8 mouse cellular contexts compared by ENCODE assay signal in the genomic region with DNA sequence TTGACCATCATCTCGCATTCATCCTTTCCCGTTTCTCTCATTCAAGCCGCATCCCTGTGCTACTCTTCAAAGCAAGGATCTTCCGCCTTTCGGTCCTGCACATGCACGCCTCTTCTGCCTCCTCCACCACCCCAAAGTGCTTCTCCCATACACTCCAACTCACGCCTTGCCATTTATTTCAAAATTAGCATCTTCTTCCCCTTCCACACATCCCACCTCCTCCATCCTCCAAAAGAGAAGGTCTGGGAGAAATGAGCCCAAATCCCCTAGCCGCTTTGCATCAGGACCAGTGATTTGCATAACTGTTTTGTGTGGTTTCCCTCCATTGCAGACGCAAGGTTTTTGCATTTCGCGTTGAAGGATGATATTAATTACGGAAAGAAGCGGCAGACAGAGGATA. TPM values are rescaled to one million over a fixed set of nuclear protein-coding genes. Genes with fewer than 3 reads are reported as not detected.
DNase-seq lines count a peak whose midpoint lies in the region; ATAC-seq and TF ChIP-seq lines count a peak whose summit lies in the region.

No protein-coding gene starts in this region.

- ATAC-seq in intestine, embryonic 15.5 days: no peak
- ATAC-seq in intestine, postnatal 0 days: no peak
- no peak for ATAC-seq in midbrain, postnatal 0 days (ENCODE audit: low FRiP score)
- no peak for ATAC-seq in activated CD4-positive, CD25-positive, alpha-beta regulatory T cell, adult 4 months

- no peak overlapping the region for H3K9ac ChIP-seq in intestine, embryonic 15.5 days
- H3K9ac ChIP-seq in intestine, postnatal 0 days (ENCODE audit: low read depth, low read length): no peak overlapping the region
- H3K9ac ChIP-seq in midbrain, postnatal 0 days (replicated peaks; ENCODE audit: low read length, poor library complexity, severe bottlenecking): peak overlapping the region; percentile 70

- no peak for TF ChIP-seq CTCF in intestine, postnatal 0 days (IDR thresholded peaks at IDR 0.05; ENCODE audit: low read depth)
- no peak for TF ChIP-seq CTCF in midbrain, postnatal 0 days (IDR thresholded peaks at IDR 0.05)

- peak overlapping the region; percentile 99; the same call in 1 of the 2 replicates for H3K4me2 ChIP-seq in intestine, embryonic 15.5 days (replicated peaks)
- H3K4me2 ChIP-seq in intestine, postnatal 0 days (replicated peaks; ENCODE audit: low read depth): no peak overlapping the region
- peak overlapping the region; percentile 66 for H3K4me2 ChIP-seq in midbrain, postnatal 0 days (ENCODE audit: low read depth, low read length, poor library complexity, severe bottlenecking)

- no peak overlapping the region for H3K27ac ChIP-seq in intestine, embryonic 15.5 days
- no peak overlapping the region for H3K27ac ChIP-seq in intestine, postnatal 0 days (ENCODE audit: low read depth, low read length)
- no peak overlapping the region for H3K27ac ChIP-seq in hindbrain, embryonic 10.5 days
- H3K27ac ChIP-seq in midbrain, postnatal 0 days (ENCODE audit: low read depth, low read length): peak overlapping the region; percentile 91

- H3K9me3 ChIP-seq in intestine, embryonic 15.5 days: no peaks in the 10 kb centered on the region
- no peaks in the 10 kb centered on the region for H3K9me3 ChIP-seq in intestine, postnatal 0 days (ENCODE audit: control insufficient read depth)
- no peaks in the 10 kb centered on the region for H3K9me3 ChIP-seq in hindbrain, embryonic 10.5 days
- H3K9me3 ChIP-seq in midbrain, postnatal 0 days (ENCODE audit: low read length): no peaks in the 10 kb centered on the region

- H3K27me3 ChIP-seq in intestine, embryonic 15.5 days (replicated peaks): peaks cover 9% of the 10 kb centered on the region; the same call in 1 of the 2 replicates
- H3K27me3 ChIP-seq in intestine, postnatal 0 days (replicated peaks; ENCODE audit: control insufficient read depth, insufficient read depth, low read length): peaks cover 22% of the 10 kb centered on the region
- peaks cover 36% of the 10 kb centered on the region for H3K27me3 ChIP-seq in hindbrain, embryonic 10.5 days (ENCODE audit: insufficient read depth, poor library complexity, severe bottlenecking)
- no peaks in the 10 kb centered on the region for H3K27me3 ChIP-seq in midbrain, postnatal 0 days (ENCODE audit: insufficient read depth, low read length)

- no peak overlapping the region for H3K4me3 ChIP-seq in intestine, embryonic 15.5 days (replicated peaks)
- no peak overlapping the region for H3K4me3 ChIP-seq in intestine, postnatal 0 days (ENCODE audit: low read depth, low read length)
- H3K4me3 ChIP-seq in hindbrain, embryonic 10.5 days: peak overlapping the region; percentile 76
- peak overlapping the region; percentile 56 for H3K4me3 ChIP-seq in midbrain, postnatal 0 days (ENCODE audit: low read depth, low read length)

- 17% methylated on average over 13 of the region's 13 CpGs for WGBS in intestine, embryonic 15.5 days
- 24% methylated on average over 13 of the region's 13 CpGs for WGBS in intestine, postnatal 0 days
- WGBS in hindbrain, embryonic 10.5 days: 5% methylated on average over 13 of the region's 13 CpGs
- WGBS in midbrain, postnatal 0 days: 5% methylated on average over 13 of the region's 13 CpGs

- DNase-seq in cerebellum, postnatal 14 days: peak; percentile 42 to 61
- DNase-seq in hindbrain, embryonic 10.5 days (ENCODE audit: low spot score): peak; percentile 27
- DNase-seq in midbrain, postnatal 0 days (ENCODE audit: low spot score): peak; percentile 27
- DNase-seq in kidney, postnatal 36 days: no peak
- no peak for DNase-seq in gastrocnemius, adult 18-20 months (ENCODE audit: low spot score)

- peaks cover 17% of the 10 kb centered on the region for H3K4me1 ChIP-seq in intestine, embryonic 15.5 days (replicated peaks)
- H3K4me1 ChIP-seq in intestine, postnatal 0 days (replicated peaks; ENCODE audit: control insufficient read depth, insufficient read depth, low read length): no peaks in the 10 kb centered on the region
- H3K4me1 ChIP-seq in hindbrain, embryonic 10.5 days (replicated peaks): peaks cover 18% of the 10 kb centered on the region; the same call in 1 of the 2 replicates
- no peaks in the 10 kb centered on the region for H3K4me1 ChIP-seq in midbrain, postnatal 0 days (ENCODE audit: insufficient read depth, low read length)

- H3K36me3 ChIP-seq in intestine, embryonic 15.5 days: no peaks in the 10 kb centered on the region
- H3K36me3 ChIP-seq in intestine, postnatal 0 days (ENCODE audit: control insufficient read depth, insufficient read depth): no peaks in the 10 kb centered on the region
- H3K36me3 ChIP-seq in hindbrain, embryonic 10.5 days: no peaks in the 10 kb centered on the region
- H3K36me3 ChIP-seq in midbrain, postnatal 0 days (ENCODE audit: insufficient read depth, low read length): no peaks in the 10 kb centered on the region

RNA-seq across cellular contexts. Expression of a gene that starts 1.9 kb away (rescaled TPM):
- polyA plus RNA-seq in intestine, embryonic 15.5 days (2015; fragmentation: Nextera tagmentation; extraction: Ambion mirVana): 0.54 and 0.75 TPM in 2 replicates
- 0.12 and 0.13 TPM in 2 replicates for polyA plus RNA-seq in intestine, postnatal 0 days (2015; fragmentation: Nextera tagmentation; extraction: Ambion mirVana)
- polyA plus RNA-seq in hindbrain, embryonic 10.5 days (2016; fragmentation: Nextera tagmentation; extraction: Ambion mirVana): 1.0 and 4.8 TPM in 2 replicates
- 92.0 and 114 TPM in 2 replicates for total RNA-seq in midbrain, postnatal 0 days (2014; rRNA removed)
- 74.6 and 82.8 TPM in 2 replicates for polyA plus RNA-seq in midbrain, postnatal 0 days (2015; fragmentation: Nextera tagmentation; extraction: Ambion mirVana)
- under 1 TPM; 0.66 to 0.96 TPM for total RNA-seq in gastrocnemius, adult 18-20 months (2021)
- under 1 TPM in 1 of 2 experiments, not detected in 1; 0.13 TPM for polyA plus RNA-seq in activated CD4-positive, CD25-positive, alpha-beta regulatory T cell, adult 4 months (2017; shearing (Covaris generic))

Comparison
In these comparisons a context has a peak if more than half of its experiments do, and no peak if none do; other contexts are left out.
1. H3K4me3 ChIP-seq: peak in hindbrain, embryonic 10.5 days (single experiment) and midbrain, postnatal 0 days (single experiment); none in intestine, embryonic 15.5 days (single experiment) and intestine, postnatal 0 days (single experiment).
2. DNase-seq: peak in cerebellum, postnatal 14 days (2 of 2), hindbrain, embryonic 10.5 days (single experiment) and midbrain, postnatal 0 days (single experiment); none in kidney, postnatal 36 days (0 of 2) and gastrocnemius, adult 18-20 months (single experiment).
3. RNA of a gene that starts 1.9 kb away (polyA plus RNA-seq): 74.6 to 82.8 TPM in midbrain, postnatal 0 days; 1.0 to 4.8 TPM in hindbrain, embryonic 10.5 days, 0.54 to 0.75 TPM in intestine, embryonic 15.5 days, 0.13 TPM in activated CD4-positive, CD25-positive, alpha-beta regulatory T cell, adult 4 months and 0.12 to 0.13 TPM in intestine, postnatal 0 days; every median in the first group is over 10 times any median in the second.